Mouse (Mus musculus) midbrain, embryonic 15.5 days (tissue): ENCODE data around the gene Cul1. TPM values are rescaled to one million over a fixed set of nuclear protein-coding genes. Genes with fewer than 3 reads are reported as not detected.
"Not testable (repeated sequence)": the region's sequence is repeated elsewhere in the genome, so short reads cannot be mapped to it uniquely, and the experiment has no call there.

Experiments used
- ATAC-seq: fragments of 200-750 bp; cut with Nextera tagmentation; replicated peaks from 2 replicates; pipeline ENCODE4 v1.8.0; 2017; ENCODE audit warnings: moderate TSS enrichment
- H3K27ac ChIP-seq: fragments of 300-500 bp; sonication (generic); 2 replicates; pipeline ENCODE4 v1.5.1; 2015; ENCODE audit warnings: mild to moderate bottlenecking, inconsistent platforms
- H3K27me3 ChIP-seq: fragments of 300-500 bp; sonication (generic); replicated peaks from 2 replicates; pipeline ENCODE4 v1.6.1; 2015; ENCODE audit warnings: inconsistent platforms
- H3K36me3 ChIP-seq: fragments of 300-500 bp; sonication (generic); replicated peaks from 2 replicates; pipeline ENCODE4 v1.6.1; 2015; ENCODE audit warnings: inconsistent platforms
- H3K4me1 ChIP-seq: fragments of 300-500 bp; sonication (generic); 2 replicates; pipeline ENCODE4 v1.6.1; 2015; ENCODE audit warnings: inconsistent platforms
- H3K4me2 ChIP-seq: fragments of 300-500 bp; sonication (generic); 2 replicates; pipeline ENCODE4 v1.6.1; 2015; ENCODE audit warnings: inconsistent platforms, mild to moderate bottlenecking, moderate library complexity
- H3K4me3 ChIP-seq: fragments of 300-500 bp; sonication (generic); 2 replicates; pipeline ENCODE4 v1.5.1; 2015; ENCODE audit warnings: mild to moderate bottlenecking, inconsistent platforms
- H3K9ac ChIP-seq: fragments of 300-500 bp; sonication (generic); 2 replicates; pipeline ENCODE4 v1.6.1; 2015; ENCODE audit warnings: mild to moderate bottlenecking, inconsistent platforms
- H3K9me3 ChIP-seq: fragments of 300-500 bp; sonication (generic); 2 replicates; pipeline ENCODE4 v1.6.1; 2016; ENCODE audit warnings: inconsistent platforms
- WGBS: fragments of 180-500 bp; shearing (Covaris S2); methylation state at CpG from one replicate; pipeline ENCODE4 v1.1.7; 2015; ENCODE audit warnings: mixed read lengths; 5-methylcytosine and 5-hydroxymethylcytosine counted together
- polyA plus RNA-seq: library from polyadenylated mRNA; unstranded; fragments of >200 nt; fragmentation: Nextera tagmentation; extraction: Ambion mirVana; gene quantifications from 2 replicates; pipeline ENCODE4 v1.2.1, GENCODE M21; 2015

The Cul1 gene
- polyA plus RNA-seq, result 122 and 126 TPM in 2 replicates

GRCm38 (mm10) chr6:47453098-47453497, at the start of gene Cul1:
Gene Cul1, plus strand, starts transcription at chr6:47453398.
- no peak for ATAC-seq
- H3K9me3 ChIP-seq, result no peaks in the 10 kb centered on the region
- peak within 1 kb of the TSS; percentile 66 for H3K4me3 ChIP-seq
- H3K27ac ChIP-seq, result peak within 1 kb of the TSS; percentile 93
- 40% methylated on average over 2 of the region's 2 CpGs for WGBS
- H3K4me1 ChIP-seq, result peaks cover 30% of the 10 kb centered on the region
- no peaks in the 10 kb centered on the region for H3K36me3 ChIP-seq
- no peaks in the 10 kb centered on the region for H3K27me3 ChIP-seq
- peak within 1 kb of the TSS; percentile 81 for H3K4me2 ChIP-seq
- H3K9ac ChIP-seq, result peak within 1 kb of the TSS; percentile 94

GRCm38 (mm10) chr6:47404419-47405382, 48.5 kb upstream of the Cul1 start:
- no peak for ATAC-seq
- Histone ChIP-seq H3K27ac (no peak overlapping the region), H3K4me2 (no peak overlapping the region), H3K27me3 (no peaks in the 10 kb centered on the region), H3K36me3 (no peaks in the 10 kb centered on the region), H3K9ac (no peak overlapping the region), H3K9me3 (no peaks in the 10 kb centered on the region), H3K4me3 (no peak overlapping the region), H3K4me1 (no peaks in the 10 kb centered on the region)
- WGBS, result 90% methylated on average over 11 of the region's 11 CpGs

GRCm38 (mm10) chr6:47412886-47413606, 40.2 kb upstream of the Cul1 start:
- ATAC-seq, result no peak
- no peaks in the 10 kb centered on the region for H3K36me3 ChIP-seq
- no peak overlapping the region for H3K4me2 ChIP-seq
- H3K27ac ChIP-seq, result no peak overlapping the region
- no peak overlapping the region for H3K4me3 ChIP-seq
- no peaks in the 10 kb centered on the region for H3K27me3 ChIP-seq
- no peak overlapping the region for H3K9ac ChIP-seq
- H3K9me3 ChIP-seq, result no peaks in the 10 kb centered on the region
- 33% methylated on average over 4 of the region's 4 CpGs for WGBS
- H3K4me1 ChIP-seq, result no peaks in the 10 kb centered on the region

GRCm38 (mm10) chr6:47413656-47414055, 39.5 kb upstream of the Cul1 start:
- ATAC-seq, result no peak
- 34% methylated on average over 2 of the region's 2 CpGs for WGBS
- H3K9me3 ChIP-seq, result no peaks in the 10 kb centered on the region

GRCm38 (mm10) chr6:47418691-47419090, 34.5 kb upstream of the Cul1 start:
- Histone ChIP-seq H3K36me3 (no peaks in the 10 kb centered on the region), H3K4me3 (no peak overlapping the region), H3K4me2 (no peak overlapping the region), H3K9ac (no peak overlapping the region), H3K9me3 (no peaks in the 10 kb centered on the region), H3K27ac (no peak overlapping the region), H3K4me1 (no peaks in the 10 kb centered on the region), H3K27me3 (no peaks in the 10 kb centered on the region)
- WGBS, result 83% methylated on average over 3 of the region's 3 CpGs
- ATAC-seq, result no peak

More at GRCm38 (mm10) chr6:47413656-47414055, 39.5 kb upstream of the Cul1 start:
- Histone ChIP-seq H3K27me3 (no peaks in the 10 kb centered on the region), H3K4me3 (no peak overlapping the region), H3K9ac (no peak overlapping the region), H3K4me2 (no peak overlapping the region), H3K4me1 (no peaks in the 10 kb centered on the region), H3K27ac (no peak overlapping the region), H3K36me3 (no peaks in the 10 kb centered on the region)

- H3K9ac ChIP-seq, result no peak overlapping the region
- H3K9me3 ChIP-seq, result no peaks in the 10 kb centered on the region
- H3K4me1 ChIP-seq, result no peaks in the 10 kb centered on the region
- no peaks in the 10 kb centered on the region for H3K27me3 ChIP-seq
- H3K27ac ChIP-seq, result no peak overlapping the region
- no peaks in the 10 kb centered on the region for H3K36me3 ChIP-seq
- H3K4me3 ChIP-seq, result no peak overlapping the region
- no peak for ATAC-seq
- H3K4me2 ChIP-seq, result no peak overlapping the region
Observed at GRCm38 (mm10) chr6:47420156-47420555, 33.0 kb upstream of the Cul1 start.

GRCm38 (mm10) chr6:47421221-47421620, 32.0 kb upstream of the Cul1 start:
- H3K27me3 ChIP-seq, result no peaks in the 10 kb centered on the region
- H3K4me3 ChIP-seq, result no peak overlapping the region
- WGBS, result 79% methylated on average over 1 of the region's 1 CpGs
- no peak overlapping the region for H3K9ac ChIP-seq
- no peaks in the 10 kb centered on the region for H3K36me3 ChIP-seq
- no peaks in the 10 kb centered on the region for H3K4me1 ChIP-seq
- no peak overlapping the region for H3K27ac ChIP-seq
- no peak for ATAC-seq
- H3K4me2 ChIP-seq, result no peak overlapping the region
- no peaks in the 10 kb centered on the region for H3K9me3 ChIP-seq

GRCm38 (mm10) chr6:47426136-47426535, 27.1 kb upstream of the Cul1 start:
- no peak overlapping the region for H3K9ac ChIP-seq
- no peaks in the 10 kb centered on the region for H3K36me3 ChIP-seq
- H3K4me2 ChIP-seq, result no peak overlapping the region
- no peaks in the 10 kb centered on the region for H3K4me1 ChIP-seq
- no peak for ATAC-seq
- whole genome bisulfite sequencing, result 74% methylated on average over 1 of the region's 1 CpGs
- H3K4me3 ChIP-seq, result no peak overlapping the region
- no peaks in the 10 kb centered on the region for H3K27me3 ChIP-seq
- no peak overlapping the region for H3K27ac ChIP-seq
- H3K9me3 ChIP-seq, result no peaks in the 10 kb centered on the region

- not testable (repeated sequence) for H3K36me3 ChIP-seq, H3K27me3 ChIP-seq, ATAC-seq, H3K9me3 ChIP-seq, H3K4me3 ChIP-seq, H3K4me2 ChIP-seq, H3K4me1 ChIP-seq, H3K9ac ChIP-seq, H3K27ac ChIP-seq
- 87% methylated on average over 4 of the region's 4 CpGs for WGBS
Observed at GRCm38 (mm10) chr6:47426556-47426955, 26.6 kb upstream of the Cul1 start.

GRCm38 (mm10) chr6:47432795-47433194, 20.4 kb upstream of the Cul1 start:
- not testable (repeated sequence) for H3K27me3 ChIP-seq, H3K36me3 ChIP-seq, H3K4me3 ChIP-seq, ATAC-seq, H3K9me3 ChIP-seq, H3K4me1 ChIP-seq, H3K9ac ChIP-seq, H3K27ac ChIP-seq, H3K4me2 ChIP-seq
- 91% methylated on average over 12 of the region's 12 CpGs for WGBS

GRCm38 (mm10) chr6:47440080-47440479, 13.1 kb upstream of the Cul1 start:
- Histone ChIP-seq H3K4me2 (no peak overlapping the region), H3K9ac (no peak overlapping the region), H3K4me3 (no peak overlapping the region), H3K27ac (no peak overlapping the region), H3K27me3 (no peaks in the 10 kb centered on the region), H3K9me3 (no peaks in the 10 kb centered on the region), H3K4me1 (no peaks in the 10 kb centered on the region), H3K36me3 (no peaks in the 10 kb centered on the region)
- no peak for ATAC-seq
- 85% methylated on average over 2 of the region's 2 CpGs for WGBS

GRCm38 (mm10) chr6:47447658-47448057, 5.5 kb upstream of the Cul1 start:
- Histone ChIP-seq H3K9ac (no peak overlapping the region), H3K4me2 (no peak overlapping the region), H3K4me3 (no peak overlapping the region), H3K27ac (no peak overlapping the region), H3K27me3 (no peaks in the 10 kb centered on the region), H3K4me1 (no peaks in the 10 kb centered on the region), H3K36me3 (no peaks in the 10 kb centered on the region), H3K9me3 (no peaks in the 10 kb centered on the region)
- ATAC-seq, result no peak
- 86% methylated on average over 1 of the region's 1 CpGs for WGBS
